Mouse (Mus musculus) C2C12 (cell line): ENCODE measurements around the gene Wnt11. TPM values are rescaled to one million over a fixed set of nuclear protein-coding genes. Genes with fewer than 3 reads are reported as not detected.
A peak's percentile ranks its signal among the peaks of the same experiment; 100 is the strongest.

ENCODE experiments used
- H3K27me3 ChIP-seq: one replicate; pipeline ENCODE4 v1.6.1; 2011; ENCODE audit not compliant: control insufficient read depth, insufficient read depth, insufficient read length
- H3K36me3 ChIP-seq: one replicate; pipeline ENCODE4 v1.6.1; 2011; ENCODE audit not compliant: control insufficient read depth, insufficient read depth
- H3K4me3 ChIP-seq: one replicate; pipeline ENCODE4 v1.5.1; 2011; ENCODE audit warnings: mild to moderate bottlenecking, control low read depth; ENCODE audit not compliant: poor library complexity, insufficient read depth, severe bottlenecking
- H3K79me2 ChIP-seq: one replicate; pipeline ENCODE4 v1.6.1; 2011; ENCODE audit not compliant: control insufficient read depth, insufficient read depth
- H3K79me3 ChIP-seq: one replicate; pipeline ENCODE4 v1.6.1; 2011; ENCODE audit warnings: low read depth, control low read depth
- H3ac ChIP-seq: one replicate; pipeline ENCODE3; 2011; ENCODE audit warnings: low read depth; ENCODE audit not compliant: control insufficient read depth, insufficient read length
- CEBPB ChIP-seq: IDR thresholded peaks from one replicate; pipeline ENCODE4 v1.6.1; 2011; ENCODE audit warnings: low read depth, mild to moderate bottlenecking, control low read depth, moderate library complexity
- CTCF ChIP-seq: IDR thresholded peaks from one replicate; pipeline ENCODE4 v1.5.1; 2011; ENCODE audit not compliant: control insufficient read depth, insufficient read depth, insufficient read length
- FOSL1 ChIP-seq: IDR thresholded peaks from one replicate; pipeline ENCODE4 v1.8.0; 2011; ENCODE audit warnings: mild to moderate bottlenecking, low read length; ENCODE audit not compliant: poor library complexity, insufficient read depth, severe bottlenecking
- MAX ChIP-seq: IDR thresholded peaks from one replicate; pipeline ENCODE4 v1.6.1; 2011; ENCODE audit warnings: mild to moderate bottlenecking, control low read depth
- MYOD1 ChIP-seq: IDR thresholded peaks from one replicate; pipeline ENCODE4 v1.6.1; 2011; ENCODE audit warnings: low read depth; ENCODE audit not compliant: control insufficient read depth, insufficient read length
- MYOG ChIP-seq: IDR thresholded peaks from one replicate; pipeline ENCODE4 v1.6.1; 2011; ENCODE audit not compliant: control insufficient read depth, insufficient read length; ENCODE audit errors: extremely low read depth
- USF1 ChIP-seq: IDR thresholded peaks from one replicate; pipeline ENCODE4 v1.6.1; 2011; ENCODE audit warnings: low read depth, mild to moderate bottlenecking, control low read depth, moderate library complexity
- long read RNA-seq, 2 experiments: library from polyadenylated mRNA; unstranded; transcript quantifications; one replicate each; pipeline ENCODE4 v2.0.0; 2019 to 2020
- polyA plus RNA-seq: library from polyadenylated mRNA; unstranded; fragments of >200 nt; fragmentation: generic; extraction: Trizol; gene quantifications from one replicate; pipeline ENCODE4 v1.2.1, GENCODE M21; 2012; ENCODE audit warnings: missing spikeins

The Wnt11 gene
- 0.44 TPM for polyA plus RNA-seq
- long read RNA-seq, experiment 1, result 0 reads
- long read RNA-seq, experiment 2, result 0 reads

DNA sequence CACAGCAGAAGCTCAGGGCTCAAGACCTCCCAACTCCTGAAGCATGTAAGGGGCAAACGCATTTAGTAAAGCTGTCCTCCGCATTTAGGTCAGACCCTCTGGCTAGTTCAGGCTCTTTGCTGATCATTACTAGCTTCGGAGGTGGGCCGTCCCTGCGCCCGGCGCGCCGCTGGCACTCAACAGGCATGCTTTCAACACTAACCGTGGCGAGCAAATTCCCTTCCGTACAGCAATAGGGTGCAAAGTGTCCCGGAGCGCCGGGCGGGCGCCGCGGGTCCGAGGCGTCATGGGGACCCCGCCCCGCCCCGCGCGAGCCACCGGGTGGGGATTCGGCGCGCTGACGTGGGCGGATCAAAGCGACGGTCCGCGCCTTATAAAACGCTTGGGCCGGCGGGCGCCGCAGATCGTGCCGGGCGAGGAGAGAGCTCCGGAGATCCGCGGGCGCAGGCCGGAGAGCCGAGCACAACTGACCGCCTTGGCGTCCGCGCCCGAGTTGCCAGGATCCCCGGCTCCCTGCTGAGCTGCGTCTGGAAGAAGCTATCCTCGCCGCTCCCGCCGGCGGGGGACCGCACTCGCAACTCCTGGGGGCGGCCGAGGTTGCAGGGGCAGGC lies at the start of gene Wnt11:
Wnt11 (plus strand) TSS at position 402 of the 611 bp plus-strand sequence.
- H3ac ChIP-seq, result peak within 1 kb of the TSS; percentile 64
- H3K36me3 ChIP-seq, result no peaks in the 10 kb centered on the region
- no peaks in the 10 kb centered on the region for H3K79me3 ChIP-seq
- TF ChIP-seq CEBPB (no peak), MYOD1 (no peak)
- no peaks in the 10 kb centered on the region for H3K79me2 ChIP-seq
- peaks cover 62% of the 10 kb centered on the region for H3K27me3 ChIP-seq
- H3K4me3 ChIP-seq, result no peak within 1 kb of the TSS

DNA sequence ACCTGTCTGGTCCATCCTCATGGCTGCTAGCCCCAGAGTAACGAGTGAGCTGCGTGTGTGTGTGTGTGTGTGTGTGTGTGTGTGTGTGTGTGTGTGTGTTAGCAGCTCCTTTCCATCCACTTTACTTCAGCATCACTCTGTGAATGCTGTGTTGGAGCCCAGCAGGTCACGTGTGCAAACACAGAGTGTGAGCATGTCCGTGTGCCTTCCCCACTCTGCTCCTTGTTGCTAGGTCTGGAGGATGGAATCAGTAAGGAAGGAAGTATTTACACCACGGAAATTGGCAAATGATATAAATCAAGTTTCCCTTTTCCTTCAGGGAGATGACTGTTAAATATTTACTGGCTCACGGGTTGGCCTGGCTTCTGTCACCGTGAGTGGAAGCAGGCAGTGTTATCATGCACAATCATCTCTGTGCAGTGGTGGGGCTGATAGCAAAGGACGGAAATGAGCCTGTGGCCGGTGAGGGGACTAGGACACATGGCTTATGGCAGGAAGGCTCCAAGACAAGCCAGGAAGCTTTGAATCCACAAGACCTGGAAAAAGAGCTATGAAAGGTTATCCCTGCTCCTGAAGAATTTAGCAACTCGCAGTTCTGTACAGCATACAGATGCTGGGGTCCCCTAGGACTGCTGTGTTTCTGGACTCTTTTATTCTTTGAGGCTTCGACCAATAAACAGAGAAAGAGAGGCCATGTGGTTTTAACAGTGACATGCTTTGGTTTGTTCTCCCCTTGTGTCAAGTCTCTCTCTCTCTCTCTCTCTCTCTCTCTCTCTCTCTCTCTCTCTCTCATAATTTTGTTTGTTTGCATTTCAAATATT lies 47.9 kb upstream of the Wnt11 start:
- H3K27me3 ChIP-seq, result peaks cover 12% of the 10 kb centered on the region
- no peaks in the 10 kb centered on the region for H3K79me3 ChIP-seq
- H3K79me2 ChIP-seq, result no peaks in the 10 kb centered on the region
- H3ac ChIP-seq, result no peak overlapping the region
- H3K4me3 ChIP-seq, result no peak overlapping the region
- TF ChIP-seq FOSL1 (no peak), MYOG (no peak), CTCF (no peak), MYOD1 (no peak), CEBPB (no peak), USF1 (no peak), MAX (no peak)
- H3K36me3 ChIP-seq, result no peaks in the 10 kb centered on the region

DNA sequence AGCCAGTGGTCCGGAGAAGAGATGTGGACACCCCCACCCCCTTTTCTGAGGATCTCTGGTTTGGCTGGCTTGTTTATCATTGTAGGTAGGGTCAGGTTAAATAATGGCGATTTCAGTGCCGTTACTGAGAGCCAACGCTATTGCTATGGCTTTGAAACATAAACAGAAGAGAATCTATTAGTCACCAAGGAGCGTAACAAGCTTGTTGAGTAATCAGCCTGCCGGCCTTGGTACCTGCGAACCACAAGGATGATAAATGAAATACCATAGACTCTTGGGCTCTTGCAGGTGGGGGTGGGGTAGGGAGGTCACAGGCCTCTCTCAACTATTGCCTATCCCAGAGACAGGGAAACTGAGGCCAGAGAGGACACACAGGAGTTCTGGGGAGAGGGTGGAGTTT lies 46.2 kb upstream of the Wnt11 start:
- H3K27me3 ChIP-seq, result peaks cover 12% of the 10 kb centered on the region
- no peak overlapping the region for H3K4me3 ChIP-seq

DNA sequence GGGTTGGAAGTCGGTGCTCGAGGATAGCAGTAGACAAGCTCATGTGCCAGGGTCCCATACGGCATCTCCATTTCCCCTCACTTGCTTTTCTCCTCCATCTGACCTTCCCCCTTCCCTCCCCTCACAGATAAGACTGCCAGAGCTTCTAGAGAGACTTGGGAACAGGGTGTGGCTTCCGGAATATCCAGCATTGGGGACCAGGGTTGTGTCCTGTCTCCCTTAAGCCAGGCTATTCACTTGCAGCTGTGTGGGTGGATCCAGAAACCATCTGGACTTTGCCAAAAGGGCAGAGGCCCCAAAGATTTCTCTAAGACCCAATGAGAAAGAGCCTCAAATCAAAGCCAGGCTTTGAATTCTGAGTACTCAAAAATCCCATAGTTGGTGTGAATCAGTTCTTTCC lies 45.8 kb upstream of the Wnt11 start:
- Histone ChIP-seq H3K79me2 (no peaks in the 10 kb centered on the region), H3K4me3 (no peak overlapping the region), H3K27me3 (peaks cover 12% of the 10 kb centered on the region), H3ac (no peak overlapping the region), H3K79me3 (no peaks in the 10 kb centered on the region), H3K36me3 (no peaks in the 10 kb centered on the region)
- TF ChIP-seq USF1 (no peak), MYOD1 (no peak), MAX (no peak), FOSL1 (no peak), CTCF (no peak), MYOG (no peak), CEBPB (no peak)

More for the DNA sequence above, 46.2 kb upstream of the Wnt11 start:
- Histone ChIP-seq H3K79me3 (no peaks in the 10 kb centered on the region), H3K79me2 (no peaks in the 10 kb centered on the region), H3K36me3 (no peaks in the 10 kb centered on the region), H3ac (no peak overlapping the region)
- no peak for TF ChIP-seq USF1
- no peak for TF ChIP-seq MAX

DNA sequence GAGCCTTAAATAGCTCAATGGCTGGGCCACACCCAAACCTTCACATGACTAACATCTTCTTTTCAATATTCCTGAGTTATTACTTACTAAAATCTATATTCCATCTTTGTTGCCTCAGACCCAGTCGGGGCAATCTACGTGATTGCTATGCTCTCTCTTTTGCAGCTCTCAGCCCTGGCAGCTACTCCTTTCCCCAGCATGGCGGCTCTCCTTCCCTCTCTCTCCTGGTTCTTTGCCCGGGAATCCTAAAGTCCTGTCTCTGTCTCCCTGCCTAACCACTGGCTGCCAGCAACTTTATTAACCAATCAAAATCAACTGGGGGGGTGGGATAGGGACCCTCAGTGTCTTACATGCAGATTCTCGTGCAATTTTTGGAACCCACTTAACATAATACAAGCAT lies 43.0 kb upstream of the Wnt11 start:
- Histone ChIP-seq H3K36me3 (no peaks in the 10 kb centered on the region), H3K27me3 (peaks cover under 1% of the 10 kb centered on the region), H3K4me3 (no peak overlapping the region), H3K79me2 (no peaks in the 10 kb centered on the region), H3K79me3 (no peaks in the 10 kb centered on the region), H3ac (no peak overlapping the region)
- TF ChIP-seq CEBPB, result no peak
- no peak for TF ChIP-seq FOSL1

DNA sequence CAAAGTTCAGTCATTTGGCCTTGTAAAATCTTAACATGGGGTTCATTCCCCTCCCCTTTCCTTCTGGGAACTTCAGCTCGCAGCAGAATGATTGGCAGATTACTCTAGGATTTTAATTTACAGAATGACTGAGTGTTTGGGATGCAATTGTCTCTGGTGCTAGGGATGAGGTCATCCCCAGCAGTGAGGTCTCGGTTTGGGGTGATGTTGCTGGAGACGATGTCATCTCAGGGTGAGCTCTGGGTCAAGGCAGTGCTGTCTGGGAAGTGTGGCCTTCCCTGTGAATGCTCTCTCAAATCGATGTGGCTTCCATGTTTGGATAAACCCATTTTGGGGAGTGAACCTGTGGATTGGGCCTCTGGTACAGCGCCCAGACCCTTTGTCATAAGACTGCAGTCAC lies 41.1 kb upstream of the Wnt11 start:
- TF ChIP-seq FOSL1, result no peak
- no peak for TF ChIP-seq MYOD1
- TF ChIP-seq CTCF, result no peak
- no peak for TF ChIP-seq USF1
- no peak for TF ChIP-seq MYOG
- no peak for TF ChIP-seq MAX
- TF ChIP-seq CEBPB, result no peak
- Histone ChIP-seq H3K27me3 (no peaks in the 10 kb centered on the region), H3K79me3 (no peaks in the 10 kb centered on the region), H3ac (no peak overlapping the region), H3K4me3 (no peak overlapping the region), H3K79me2 (no peaks in the 10 kb centered on the region), H3K36me3 (no peaks in the 10 kb centered on the region)
